ENCODE assay signal across 39 mouse cellular contexts in the genomic region with DNA sequence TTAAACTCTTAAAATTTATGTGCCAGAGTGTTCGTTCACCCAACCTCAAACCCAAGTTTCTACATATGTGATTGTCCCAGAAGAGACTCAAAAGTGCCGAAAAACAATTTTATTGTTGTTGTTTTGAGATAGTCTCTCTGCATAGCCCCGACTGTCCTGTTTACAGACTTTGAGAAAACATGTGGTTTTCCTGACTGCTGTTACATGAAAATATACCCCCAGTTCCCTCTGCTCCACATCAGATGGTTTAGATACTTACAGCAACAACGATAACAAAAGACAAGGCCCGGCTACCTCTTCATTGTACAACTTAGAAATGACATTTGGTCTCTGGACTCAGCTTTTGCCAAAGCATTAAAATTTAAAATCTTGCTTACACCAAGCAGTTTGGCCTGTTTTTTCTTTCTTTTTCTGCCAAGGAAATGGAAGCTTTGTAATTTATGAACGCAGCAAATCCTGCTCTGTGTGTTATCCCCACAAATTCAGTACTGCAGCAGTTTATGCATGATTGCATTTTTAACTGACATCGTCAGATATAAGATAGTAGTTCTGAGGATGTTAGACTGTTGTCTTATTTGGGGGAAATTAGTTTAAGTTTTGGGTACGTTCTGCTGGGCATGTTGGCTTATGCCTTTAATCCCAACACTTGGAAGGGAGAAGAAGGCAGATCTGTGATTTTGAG. TPM values are rescaled to one million over a fixed set of nuclear protein-coding genes. Genes with fewer than 3 reads are reported as not detected.
"Had no signal": no experiment of that assay in that cellular context is flagged by ENCODE, and none has a peak within 500 bp of the region (broad histone marks: within the 10 kb centered on the region; RNA-seq: fewer than 3 reads in every experiment).

No protein-coding gene starts in this region.

- H3K4me3 ChIP-seq: heart, adult 2 months; heart, embryonic 13.5 days; heart, embryonic 15.5 days; hindbrain, embryonic 13.5 days; hindbrain, embryonic 15.5 days; intestine, embryonic 15.5 days; limb, embryonic 13.5 days; limb, embryonic 15.5 days; liver, embryonic 13.5 days had no signal

- H3K27ac ChIP-seq: heart, embryonic 13.5 days; hindbrain, embryonic 13.5 days; hindbrain, embryonic 15.5 days; hindbrain, postnatal 0 days; intestine, embryonic 15.5 days; limb, embryonic 13.5 days; limb, embryonic 15.5 days had no signal

- DNase-seq: gastrocnemius, adult 2 months; gastrocnemius, postnatal 14 days; gastrocnemius, postnatal 36 days; heart, adult 11 months; heart, adult 2 months; heart, postnatal 14 days; heart, postnatal 36 days; kidney, adult 18-20 months; kidney, adult 8-10 months; kidney, postnatal 14 days; kidney, postnatal 36 days; layer of hippocampus, adult 9-11 months; layer of hippocampus, postnatal 36 days; left cerebral cortex, postnatal 4 days; liver, embryonic 13.5 days had no signal

- H3K36me3 ChIP-seq: hindbrain, embryonic 13.5 days; hindbrain, embryonic 15.5 days; intestine, embryonic 15.5 days had no signal

- H3K27me3 ChIP-seq: heart, embryonic 13.5 days; heart, embryonic 15.5 days; hindbrain, embryonic 13.5 days; hindbrain, embryonic 15.5 days; intestine, embryonic 15.5 days; limb, embryonic 13.5 days; limb, embryonic 15.5 days; liver, embryonic 13.5 days had no signal

- H3K9ac ChIP-seq: heart, embryonic 13.5 days; heart, embryonic 15.5 days; hindbrain, embryonic 13.5 days; hindbrain, embryonic 15.5 days; intestine, embryonic 15.5 days; limb, embryonic 13.5 days; limb, embryonic 15.5 days; liver, embryonic 13.5 days had no signal

- H3K9me3 ChIP-seq: heart, embryonic 13.5 days; heart, embryonic 15.5 days; hindbrain, embryonic 13.5 days; hindbrain, embryonic 15.5 days; intestine, embryonic 15.5 days; limb, embryonic 13.5 days; limb, embryonic 15.5 days; liver, embryonic 13.5 days had no signal

RNA-seq across cellular contexts. Expression of gene Als2cr12, which starts 21.9 kb away (rescaled TPM):
- total RNA-seq: gastrocnemius, adult 2 months; gastrocnemius, postnatal 14 days; gastrocnemius, postnatal 36 days; heart, adult 2 months; heart, postnatal 14 days; heart, postnatal 36 days; hematopoietic stem cell, adult 5-6 weeks; hindbrain, postnatal 0 days; layer of hippocampus, adult 18-20 months; layer of hippocampus, adult 8-10 months; layer of hippocampus, postnatal 14 days; layer of hippocampus, postnatal 36 days; left cerebral cortex, adult 18-20 months; left cerebral cortex, adult 8-10 months; left cerebral cortex, postnatal 10 days; left cerebral cortex, postnatal 25 days; left cerebral cortex, postnatal 4 days had no signal
- polyA plus RNA-seq: frontal cortex, adult 2 months; heart, embryonic 11.5 days; heart, embryonic 13.5 days; heart, embryonic 15.5 days; heart, postnatal 0 days; hindbrain, embryonic 11.5 days; hindbrain, embryonic 13.5 days; hindbrain, embryonic 15.5 days; inflammation-experienced regulatory T-cells, adult 6 months; kidney, embryonic 14.5 days; limb, embryonic 11.5 days; limb, embryonic 13.5 days; liver, embryonic 11.5 days; liver, embryonic 13.5 days had no signal
